Mouse (Mus musculus): Measurements from ENCODE around the gene Bfsp2.

Bfsp2 gene

GRCm38 (mm10) chr9:103383576-103383975, 96.6 kb downstream of the Bfsp2 start:
- no peak for DNase-seq (ENCODE audit: low read depth, low spot score)

- DNase-seq (ENCODE audit: low read depth, low spot score) = no peak
These were observed 97.2 kb downstream of the Bfsp2 start for GRCm38 (mm10) chr9:103382989-103383388.

- DNase-seq (ENCODE audit: low read depth, low spot score) = no peak
These were observed 99.7 kb downstream of the Bfsp2 start for GRCm38 (mm10) chr9:103380566-103380965.

GRCm38 (mm10) chr9:103379199-103379598, 101.0 kb downstream of the Bfsp2 start:
- no peak for DNase-seq (ENCODE audit: low read depth, low spot score)

GRCm38 (mm10) chr9:103378686-103379085, 101.5 kb downstream of the Bfsp2 start:
- DNase-seq (ENCODE audit: low read depth, low spot score) = no peak

- peak; percentile 62 for DNase-seq (ENCODE audit: low read depth, low spot score)
These were observed 103.6 kb downstream of the Bfsp2 start for GRCm38 (mm10) chr9:103376346-103377320.

All from retina, postnatal 7 days (tissue).